Mouse (Mus musculus) kidney, adult 2 months (tissue): ENCODE measurements around the gene Rgl3. TPM values are rescaled to one million over a fixed set of nuclear protein-coding genes. Genes with fewer than 3 reads are reported as not detected.

Experiments used
- DNase-seq: peaks from one replicate; pipeline ENCODE4 v3.0.0; 2021
- H3K27ac ChIP-seq: fragments of 200-500 bp; 2 replicates; pipeline ENCODE4 v1.5.1; 2012; ENCODE audit warnings: low read depth, low read length, control low read depth, inconsistent platforms; ENCODE audit not compliant: insufficient read depth
- H3K27me3 ChIP-seq: fragments of 200-500 bp; replicated peaks from 2 replicates; pipeline ENCODE4 v1.6.1; 2012; ENCODE audit warnings: mild to moderate bottlenecking, moderate library complexity, low read length, inconsistent platforms; ENCODE audit not compliant: control insufficient read depth, insufficient read depth
- H3K36me3 ChIP-seq: fragments of 200-500 bp; 2 replicates; pipeline ENCODE4 v1.6.1; 2012; ENCODE audit warnings: mild to moderate bottlenecking, moderate library complexity, low read length, inconsistent platforms; ENCODE audit not compliant: control insufficient read depth, insufficient read depth
- H3K4me1 ChIP-seq: fragments of 200-500 bp; 2 replicates; pipeline ENCODE4 v1.6.1; 2011; ENCODE audit warnings: low read length; ENCODE audit not compliant: control insufficient read depth, insufficient read depth
- H3K4me3 ChIP-seq: fragments of 200-500 bp; 2 replicates; pipeline ENCODE4 v1.5.1; 2011; ENCODE audit warnings: mild to moderate bottlenecking, low read depth, low read length, control low read depth; ENCODE audit not compliant: insufficient read depth
- CTCF ChIP-seq: fragments of 200-500 bp; conservative IDR thresholded peaks from 2 replicates; pipeline ENCODE4 v1.5.1; 2011; ENCODE audit warnings: low read depth, mild to moderate bottlenecking, control low read depth, low read length, moderate library complexity, mixed read lengths; ENCODE audit not compliant: insufficient read depth, insufficient read length
- POLR2A ChIP-seq: fragments of 200-500 bp; IDR thresholded peaks from one replicate; pipeline ENCODE4 v1.6.1; 2011; ENCODE audit warnings: low read depth, low read length, control low read depth
- WGBS: fragments of 180-500 bp; shearing (Covaris S2); methylation state at CpG from one replicate; pipeline ENCODE4 v1.1.7; 2018; 5-methylcytosine and 5-hydroxymethylcytosine counted together
- polyA plus RNA-seq: library from polyadenylated mRNA; depleted of rRNA; stranded (reverse); fragments of >200 nt; gene quantifications from 2 replicates; pipeline ENCODE4 v1.2.3, GENCODE M21; 2012

The Rgl3 gene
- polyA plus RNA-seq, 1 experiment = 88.2 TPM

DNA sequence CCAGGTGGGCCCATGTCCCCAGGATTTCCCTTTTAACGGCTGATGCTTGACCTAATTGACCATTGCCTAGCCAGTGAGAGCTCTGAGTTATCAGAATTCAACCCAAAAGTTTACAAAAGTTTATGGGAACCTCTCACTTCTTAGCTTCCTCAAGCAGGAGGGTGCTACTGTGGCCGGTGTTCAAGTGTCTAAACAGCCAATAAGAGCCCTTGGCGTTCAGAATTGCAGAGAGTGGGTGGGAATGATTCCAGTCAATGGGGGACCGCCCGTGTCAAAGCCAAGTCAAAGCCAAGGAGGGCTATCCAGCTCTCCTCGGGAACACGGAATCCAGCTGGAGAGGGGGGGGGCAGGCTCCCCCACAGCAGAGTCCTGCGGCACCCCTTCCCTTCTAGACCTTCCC is 41.1 kb downstream of the Rgl3 start:
- Histone ChIP-seq H3K36me3 (no peaks in the 10 kb centered on the region), H3K27ac (no peak overlapping the region), H3K4me3 (no peak overlapping the region), H3K4me1 (no peaks in the 10 kb centered on the region), H3K27me3 (no peaks in the 10 kb centered on the region)
- WGBS = 52% methylated on average over 8 of the region's 8 CpGs
- no peak for DNase-seq
- TF ChIP-seq CTCF (no peak), POLR2A (no peak)

- no peaks in the 10 kb centered on the region for H3K36me3 ChIP-seq
- no peak for TF ChIP-seq POLR2A
- TF ChIP-seq CTCF = no peak
- no peak overlapping the region for H3K27ac ChIP-seq
- no peak overlapping the region for H3K4me3 ChIP-seq
- 10% methylated on average over 28 of the region's 28 CpGs for WGBS
- H3K27me3 ChIP-seq = no peaks in the 10 kb centered on the region
- H3K4me1 ChIP-seq = no peaks in the 10 kb centered on the region
- DNase-seq = no peak
Measured at GRCm38 (mm10) chr9:21947540-21948130, 41.6 kb downstream of the Rgl3 start.

DNA sequence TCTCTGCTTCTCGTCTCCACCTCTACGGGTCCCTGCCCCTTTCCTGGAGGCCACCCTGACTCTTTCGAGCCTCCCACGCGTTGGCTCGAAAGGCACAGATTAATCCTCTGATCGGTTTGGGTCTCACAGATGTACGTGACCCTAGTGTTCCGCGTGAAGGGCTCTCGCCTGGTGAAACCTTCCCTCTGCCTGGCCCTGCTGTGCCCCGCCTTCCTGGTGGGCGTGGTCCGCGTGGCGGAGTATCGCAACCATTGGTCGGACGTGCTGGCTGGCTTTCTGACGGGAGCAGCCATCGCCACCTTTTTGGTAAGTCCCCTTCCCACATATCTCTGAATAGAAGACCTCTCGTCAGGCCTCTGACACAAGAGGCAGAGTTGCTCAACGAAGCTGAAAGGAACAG is 45.0 kb downstream of the Rgl3 start:
- Histone ChIP-seq H3K36me3 (no peaks in the 10 kb centered on the region), H3K4me3 (no peak overlapping the region), H3K27ac (no peak overlapping the region), H3K27me3 (no peaks in the 10 kb centered on the region), H3K4me1 (no peaks in the 10 kb centered on the region)
- no peak for DNase-seq
- WGBS = 13% methylated on average over 23 of the region's 23 CpGs
- TF ChIP-seq POLR2A = no peak
- TF ChIP-seq CTCF = no peak

DNA sequence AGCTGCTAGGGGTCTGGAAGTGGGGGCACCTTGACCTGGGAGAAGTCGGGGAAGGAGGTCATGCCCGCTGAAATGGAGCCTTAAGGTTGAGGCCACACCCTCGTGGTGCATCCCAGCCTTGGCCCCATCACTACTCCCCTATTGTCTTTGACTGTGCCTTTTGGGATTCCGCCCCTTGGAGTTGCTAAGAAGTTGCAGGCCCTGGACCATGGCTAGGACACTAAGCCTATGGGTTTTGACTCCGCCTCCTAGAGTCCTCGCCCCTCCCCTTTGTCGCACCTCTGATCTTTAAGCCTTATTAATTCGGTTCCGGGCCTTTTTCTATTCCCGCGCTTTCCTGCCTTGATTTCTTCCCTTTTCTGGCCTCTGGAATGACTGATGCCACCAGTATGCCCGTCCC is 45.6 kb downstream of the Rgl3 start:
- TF ChIP-seq CTCF (no peak), POLR2A (no peak)
- no peaks in the 10 kb centered on the region for H3K27me3 ChIP-seq
- no peak overlapping the region for H3K27ac ChIP-seq
- 54% methylated on average over 12 of the region's 12 CpGs for WGBS
- H3K4me1 ChIP-seq = no peaks in the 10 kb centered on the region
- no peak for DNase-seq
- H3K36me3 ChIP-seq = no peaks in the 10 kb centered on the region
- no peak overlapping the region for H3K4me3 ChIP-seq

DNA sequence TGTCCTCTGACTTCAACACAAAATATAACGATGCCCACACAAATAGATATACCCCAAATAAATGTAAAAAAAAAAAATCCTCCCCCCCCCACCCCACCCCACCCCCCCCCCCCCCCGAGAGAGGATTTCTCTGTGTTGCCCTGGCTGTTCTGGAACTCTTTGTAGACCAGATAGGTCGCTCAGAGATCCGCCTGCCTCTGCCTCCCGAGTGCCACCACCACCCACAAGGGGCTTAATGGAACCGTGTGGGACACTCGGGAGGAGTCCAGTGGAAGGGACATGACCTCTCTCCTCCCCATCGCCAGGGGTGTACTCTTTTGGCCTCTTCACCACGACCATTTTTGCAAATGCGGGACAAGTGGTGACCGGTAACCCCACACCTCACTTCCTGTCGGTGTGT is 46.2 kb downstream of the Rgl3 start:
- H3K27me3 ChIP-seq = no peaks in the 10 kb centered on the region
- H3K27ac ChIP-seq = no peak overlapping the region
- 69% methylated on average over 12 of the region's 12 CpGs for WGBS
- no peaks in the 10 kb centered on the region for H3K36me3 ChIP-seq
- TF ChIP-seq CTCF (no peak), POLR2A (no peak)
- H3K4me3 ChIP-seq = no peak overlapping the region
- no peaks in the 10 kb centered on the region for H3K4me1 ChIP-seq
- DNase-seq = no peak

- Histone ChIP-seq H3K27me3 (no peaks in the 10 kb centered on the region), H3K36me3 (no peaks in the 10 kb centered on the region), H3K4me1 (0 out of 2 replicates have a peak, but pooled peaks cover 3% of the 10 kb centered on the region), H3K4me3 (no peak overlapping the region), H3K27ac (no peak overlapping the region)
- no peak for TF ChIP-seq POLR2A
- no peak for TF ChIP-seq CTCF
- no peak for DNase-seq
- 92% methylated on average over 4 of the region's 4 CpGs for WGBS
Measured at GRCm38 (mm10) chr9:21938234-21938855, 50.9 kb downstream of the Rgl3 start.

DNA sequence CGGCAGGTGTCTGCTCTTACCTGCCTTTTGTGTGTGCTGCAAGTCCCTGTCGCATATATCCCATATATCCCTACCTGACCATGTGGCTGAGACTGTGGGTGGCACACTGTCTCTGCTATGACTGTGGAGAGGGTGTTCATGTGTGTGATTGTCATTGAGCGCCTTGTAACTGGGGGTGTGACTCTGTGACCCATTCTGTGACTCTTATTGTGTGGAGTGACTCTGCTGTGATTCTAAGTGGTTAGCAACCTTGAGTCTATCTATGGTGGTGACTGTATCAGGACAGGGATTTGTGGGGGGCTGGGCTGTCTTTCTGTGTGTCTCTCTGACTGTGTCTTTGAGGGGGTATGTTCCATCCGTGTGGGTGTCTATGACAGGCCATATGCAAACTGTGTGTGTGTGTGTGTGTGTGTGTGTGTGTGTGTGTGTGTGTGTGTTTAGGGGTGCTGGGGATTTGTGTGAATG is 51.5 kb downstream of the Rgl3 start:
- Histone ChIP-seq H3K36me3 (no peaks in the 10 kb centered on the region), H3K4me1 (0 out of 2 replicates have a peak, but pooled peaks cover 3% of the 10 kb centered on the region), H3K4me3 (no peak overlapping the region), H3K27ac (no peak overlapping the region), H3K27me3 (no peaks in the 10 kb centered on the region)
- TF ChIP-seq CTCF (no peak), POLR2A (no peak)
- WGBS = 86% methylated on average over 4 of the region's 4 CpGs
- DNase-seq = no peak
